Mouse (Mus musculus) large intestine, adult 2 months (tissue): ENCODE data around the gene Lnx1. TPM values are rescaled to one million over a fixed set of nuclear protein-coding genes. Genes with fewer than 3 reads are reported as not detected.

Experiments
- DNase-seq: peaks from one replicate; pipeline ENCODE4 v3.0.0-alpha.2; 2012; ENCODE audit warnings: low read depth, low spot score
- WGBS: fragments of 180-500 bp; shearing (Covaris S2); methylation state at CpG from one replicate; pipeline ENCODE4 v1.1.7; 2018; 5-methylcytosine and 5-hydroxymethylcytosine counted together
- polyA plus RNA-seq: library from polyadenylated mRNA; depleted of rRNA; stranded (reverse); fragments of >200 nt; gene quantifications from 2 replicates; pipeline ENCODE4 v1.2.3, GENCODE M21; 2012; rRNA removed

The Lnx1 gene
- polyA plus RNA-seq: 16.3 and 22.5 TPM in 2 replicates

DNA sequence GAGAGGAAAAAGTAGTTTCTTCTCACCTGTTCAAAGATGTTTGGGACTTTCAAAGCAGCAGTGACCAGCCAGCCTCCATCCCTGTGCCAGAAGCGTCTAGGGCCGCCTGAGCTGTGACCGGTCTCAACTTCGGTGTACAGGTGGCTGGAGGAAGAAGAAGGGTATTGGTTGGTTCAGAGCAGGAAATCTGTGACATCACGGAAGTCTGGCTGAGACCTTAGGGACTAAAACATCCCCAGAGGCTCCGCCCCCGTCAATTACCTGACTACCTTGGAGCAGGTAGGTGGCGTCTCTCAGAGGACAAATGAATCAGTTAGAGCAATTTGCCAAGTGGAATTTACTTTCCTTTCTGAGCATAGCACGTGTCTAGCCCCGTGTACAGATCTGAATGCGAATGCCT, at the start of gene Lnx1:
TSS of gene Lnx1 (minus strand) at position 147 of the 400 bp plus-strand sequence.
- DNase-seq: peak; percentile 98
- WGBS: 36% methylated on average over 11 of the region's 11 CpGs

DNA sequence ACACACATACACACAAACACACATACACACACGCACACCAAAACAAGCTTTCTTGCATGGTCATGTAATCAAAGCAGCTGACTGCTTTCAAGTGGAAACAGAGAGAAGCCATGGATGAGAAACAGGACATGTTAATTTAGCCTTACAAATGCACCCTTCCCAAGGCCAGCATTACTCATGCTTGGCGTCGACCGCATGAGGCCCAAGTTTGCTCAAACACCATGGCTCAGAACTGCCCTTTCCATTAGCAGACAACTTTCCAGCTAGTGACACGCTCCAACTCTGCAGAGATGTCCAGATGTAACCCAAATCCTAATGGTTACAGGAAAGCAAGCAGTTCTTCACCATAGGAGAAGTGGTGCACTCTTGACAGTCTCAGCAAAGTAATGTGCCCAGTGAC, 47.8 kb upstream of the Lnx1 start:
- DNase-seq: no peak
- WGBS: 72% methylated on average over 5 of the region's 5 CpGs

DNA sequence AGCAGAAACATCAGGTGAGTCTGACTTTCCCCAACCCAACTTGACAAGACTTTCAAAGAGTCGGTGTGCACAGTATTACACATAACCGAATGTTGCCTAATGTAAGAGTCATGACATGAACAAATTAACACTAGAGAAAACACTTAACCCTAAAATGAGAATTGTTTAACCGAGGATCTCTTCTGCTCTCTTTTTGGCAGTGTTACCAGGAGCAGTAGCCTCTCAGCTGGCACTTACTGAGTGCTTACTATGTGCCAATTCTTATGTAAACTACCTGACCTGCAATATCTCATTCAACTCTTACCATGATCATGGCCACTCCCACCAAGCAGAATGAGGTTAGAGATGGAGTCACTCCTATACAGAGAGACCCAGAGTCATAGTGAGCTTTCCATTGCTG, 44.8 kb upstream of the Lnx1 start:
- no peak for DNase-seq
- WGBS: 75% methylated on average over 3 of the region's 3 CpGs

DNA sequence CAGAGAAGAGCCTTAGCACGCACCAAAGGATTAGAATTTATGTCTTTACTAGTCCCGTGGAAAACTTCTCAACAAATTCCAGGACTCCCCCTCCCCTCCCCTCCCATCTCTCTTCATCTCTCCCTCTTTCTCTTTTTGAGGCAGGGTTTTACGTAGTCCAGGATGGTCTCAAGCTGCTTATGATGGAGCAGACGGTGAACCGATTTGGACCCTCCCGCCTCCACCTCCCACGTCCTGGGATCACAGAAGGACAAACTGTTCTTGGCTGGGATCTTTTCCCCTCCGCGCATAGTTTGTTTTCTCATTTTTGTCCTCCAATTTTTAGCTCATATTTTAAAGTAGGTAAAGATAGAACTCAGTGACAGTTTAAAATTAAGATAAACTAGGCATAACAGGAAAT, 38.2 kb upstream of the Lnx1 start:
- WGBS: 86% methylated on average over 9 of the region's 9 CpGs

DNA sequence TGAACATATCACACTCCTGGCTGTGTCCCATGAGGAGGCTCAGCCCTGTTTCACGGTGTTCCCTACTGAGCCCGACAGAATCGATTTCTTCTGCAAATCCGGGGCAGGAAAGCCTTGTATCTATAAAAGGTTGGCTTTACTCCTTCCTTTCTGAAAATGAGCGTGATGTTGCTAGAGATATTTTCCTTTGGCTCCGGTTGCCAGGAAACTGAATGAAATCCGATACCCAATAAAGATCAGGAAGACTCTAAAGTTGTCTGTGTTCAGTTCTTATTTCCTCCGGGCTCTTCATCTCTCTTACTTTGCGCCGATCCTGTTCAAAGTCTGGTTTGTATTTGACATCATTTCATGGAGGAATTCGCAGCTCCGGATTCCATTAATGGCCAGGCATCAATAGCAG, 36.7 kb upstream of the Lnx1 start:
- WGBS: 38% methylated on average over 12 of the region's 12 CpGs
- DNase-seq: no peak

More for the DNA sequence above, 38.2 kb upstream of the Lnx1 start:
- DNase-seq: no peak

DNA sequence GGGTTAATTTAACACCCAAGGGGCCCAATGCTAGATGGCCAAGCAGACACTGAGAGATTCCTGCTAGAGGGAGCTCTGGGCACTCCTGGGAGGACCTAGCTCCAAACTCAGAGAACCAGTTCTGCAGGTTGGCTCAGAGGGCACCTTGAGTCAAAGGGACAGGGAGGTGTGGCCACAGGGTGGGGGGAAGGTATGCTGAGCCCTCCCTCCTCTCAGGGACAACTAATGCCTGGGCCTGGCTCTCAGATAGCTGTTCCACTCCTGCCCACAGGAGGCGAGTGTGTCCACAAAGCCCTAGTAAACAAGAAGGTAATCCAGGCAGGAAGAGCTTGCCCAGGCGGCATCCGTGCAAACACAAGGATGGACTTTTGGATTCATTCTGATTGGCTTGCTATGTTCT, 35.6 kb upstream of the Lnx1 start:
- peak; percentile 87 for DNase-seq
- 35% methylated on average over 3 of the region's 3 CpGs for whole genome bisulfite sequencing

DNA sequence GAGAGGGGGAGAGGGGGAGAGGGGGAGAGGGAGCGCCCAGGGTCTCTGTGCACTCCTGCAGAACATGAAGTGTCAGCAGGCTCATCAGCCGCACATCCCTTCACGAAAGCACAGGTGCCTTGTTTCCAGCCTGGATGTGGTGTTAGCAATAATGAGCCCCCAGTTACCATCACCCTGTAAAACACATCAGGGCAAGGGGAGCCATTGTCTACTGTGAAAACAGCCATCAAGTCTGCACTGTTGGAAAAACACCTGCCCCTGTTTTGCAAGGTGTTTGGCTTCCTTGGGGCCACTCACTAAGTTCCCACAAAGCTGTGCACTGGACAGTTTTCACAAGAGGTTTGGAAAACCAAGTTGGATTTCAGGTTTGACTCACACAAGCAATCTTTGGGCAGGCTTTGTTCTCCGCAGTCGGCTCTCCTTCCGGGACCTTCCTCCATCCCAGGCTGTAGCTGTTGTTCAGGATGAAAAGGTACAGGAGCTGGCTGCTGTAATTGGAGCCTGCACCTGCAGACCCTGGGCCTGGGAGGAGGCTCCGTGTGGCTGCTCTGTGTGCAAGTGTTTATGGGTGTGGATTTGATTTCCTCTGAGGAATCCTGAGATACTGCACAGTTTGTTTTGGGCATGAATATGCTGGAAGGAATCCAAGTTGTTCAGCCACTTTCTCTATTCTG, 31.3 kb upstream of the Lnx1 start:
- WGBS: 48% methylated on average over 7 of the region's 7 CpGs
- DNase-seq: no peak

DNA sequence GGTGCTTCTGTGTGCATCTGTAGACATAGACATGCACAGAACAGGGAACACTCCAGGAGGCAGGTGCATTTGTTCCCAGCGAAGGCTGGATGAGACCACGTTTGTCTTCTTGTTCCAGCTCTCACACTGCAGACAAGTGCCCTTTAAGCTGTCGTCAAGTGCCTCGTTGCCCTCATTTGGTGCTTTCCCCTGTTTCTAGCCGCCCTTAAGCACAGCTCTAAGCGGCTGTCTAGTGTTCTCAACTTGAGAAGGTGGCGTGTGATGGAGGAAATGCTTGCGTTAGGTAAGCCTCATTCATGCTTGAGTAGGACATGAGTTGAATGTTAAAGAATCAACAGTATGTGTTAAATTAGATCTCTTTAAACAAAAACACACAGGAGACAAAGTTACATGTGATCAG, 29.9 kb upstream of the Lnx1 start:
- DNase-seq: no peak
- WGBS: 76% methylated on average over 8 of the region's 8 CpGs

DNA sequence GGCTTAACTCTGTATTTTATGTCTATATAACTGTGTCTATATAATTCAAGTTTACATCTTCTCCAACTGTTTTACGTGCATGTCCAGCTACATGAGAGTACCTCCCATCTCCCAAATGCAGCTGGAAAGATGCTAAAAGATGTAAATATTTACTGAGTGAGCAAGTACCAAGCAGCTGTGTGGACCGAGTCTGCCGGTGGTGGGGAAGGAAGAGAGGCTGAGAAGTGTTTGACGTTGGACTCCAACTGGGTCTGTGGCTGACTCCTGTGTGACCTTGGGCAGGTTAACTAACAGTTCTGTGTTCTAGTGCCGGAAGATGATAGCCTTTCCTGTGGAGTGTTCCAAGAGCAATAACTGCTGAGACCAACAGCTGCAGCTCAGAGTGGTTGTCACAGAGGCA, 27.9 kb upstream of the Lnx1 start:
- WGBS: 41% methylated on average over 5 of the region's 5 CpGs
- no peak for DNase-seq

DNA sequence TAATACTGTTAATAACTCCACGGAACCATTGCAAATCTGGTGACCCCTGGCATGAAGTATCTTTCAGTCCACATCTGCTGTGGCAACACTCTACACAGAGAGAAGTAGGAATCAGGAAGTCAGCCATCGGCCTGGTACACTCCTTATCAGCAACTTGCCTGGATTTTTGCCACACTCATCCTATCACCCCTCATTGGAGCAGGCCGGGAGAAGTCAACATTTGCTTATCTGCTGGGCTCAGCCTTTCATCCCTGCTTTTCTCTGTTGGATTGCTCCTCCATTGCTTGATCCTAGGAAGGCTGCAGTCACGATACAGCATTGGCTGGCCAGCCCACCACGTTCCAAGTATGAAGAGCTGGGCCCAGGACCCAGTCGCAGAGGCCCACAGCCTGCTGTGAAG, 26.9 kb upstream of the Lnx1 start:
- WGBS: 57% methylated on average over 6 of the region's 6 CpGs
- no peak for DNase-seq

DNA sequence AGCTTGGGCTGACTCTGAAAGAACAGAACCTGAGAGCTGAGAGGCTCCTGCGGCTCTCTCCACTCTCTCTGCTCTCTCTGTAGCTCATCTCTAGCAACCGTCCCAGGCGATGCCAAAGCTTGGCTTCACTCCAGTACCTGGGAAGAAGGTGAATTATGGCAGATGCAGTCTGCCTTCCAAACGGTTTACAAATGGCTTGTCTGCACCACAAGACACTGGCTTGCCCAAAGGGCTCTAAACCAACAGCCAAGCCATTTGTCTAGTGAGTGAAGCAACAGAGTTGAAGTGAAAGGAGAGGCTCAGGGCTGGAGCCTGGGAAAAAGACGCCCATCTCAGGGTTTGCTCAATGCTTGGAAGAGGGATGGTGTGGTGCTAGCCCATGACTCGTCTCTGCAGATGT, 25.5 kb upstream of the Lnx1 start:
- DNase-seq: no peak
- 49% methylated on average over 6 of the region's 6 CpGs for WGBS

DNA sequence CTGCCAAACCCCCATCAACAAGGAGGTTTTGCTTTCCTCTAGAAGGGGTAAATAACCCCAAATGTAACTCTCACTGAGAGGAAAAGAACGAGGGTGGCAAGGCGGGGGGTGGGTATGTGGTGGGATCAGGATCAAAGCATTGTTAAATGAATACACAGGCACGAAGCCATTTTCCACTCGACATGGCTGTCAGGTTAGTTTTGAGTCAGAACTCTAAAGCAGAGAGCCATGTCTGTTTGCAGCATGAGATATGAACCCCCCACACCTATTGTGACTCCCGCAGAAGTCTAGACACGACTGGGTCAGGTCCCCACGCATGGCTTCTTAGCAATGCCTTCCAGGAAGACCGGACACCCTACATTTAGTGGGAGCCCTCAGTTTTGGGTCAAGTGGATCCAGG, 24.6 kb upstream of the Lnx1 start:
- WGBS: 85% methylated on average over 8 of the region's 8 CpGs
- DNase-seq: no peak

DNA sequence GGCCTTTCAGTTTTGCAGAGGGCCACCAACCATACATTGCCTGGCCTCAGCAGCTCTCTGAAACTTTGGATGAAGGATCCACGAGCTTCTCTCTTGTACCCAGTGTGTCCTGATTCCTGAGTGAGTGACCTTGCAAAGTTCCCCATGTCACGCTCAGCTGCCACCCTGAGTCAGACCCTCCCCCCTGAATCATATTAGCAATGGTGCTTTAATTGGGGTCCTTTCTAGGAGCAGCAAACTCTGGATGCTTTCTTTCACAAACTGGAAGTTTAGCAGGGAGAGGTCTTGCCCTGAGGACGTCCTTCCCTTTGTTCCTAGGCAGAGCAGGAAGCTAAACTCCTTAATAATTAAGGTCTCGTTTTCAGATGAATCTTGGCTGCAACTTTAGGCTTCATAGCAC, 22.8 kb upstream of the Lnx1 start:
- no peak for DNase-seq
- 72% methylated on average over 4 of the region's 4 CpGs for WGBS

DNA sequence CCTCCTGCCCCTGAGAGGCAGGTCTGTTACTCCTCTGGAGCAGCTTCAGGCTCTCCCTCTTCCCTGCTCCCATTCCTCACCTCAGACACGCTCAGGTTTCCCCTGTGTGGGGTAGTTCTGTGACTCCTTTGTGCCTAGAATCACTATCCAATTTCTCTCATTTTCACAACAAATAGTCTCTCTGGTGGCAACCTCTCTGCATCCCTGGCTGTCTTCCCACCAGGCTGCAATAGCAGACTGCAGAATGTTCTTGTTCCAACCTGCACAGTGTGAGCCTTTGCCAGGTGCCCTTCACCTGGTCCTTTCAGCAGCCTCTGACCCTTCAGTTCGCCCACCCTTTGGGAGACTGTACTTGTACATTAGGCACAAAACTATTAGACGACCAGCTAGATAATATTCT, 19.1 kb upstream of the Lnx1 start:
- no peak for DNase-seq
- 76% methylated on average over 3 of the region's 3 CpGs for WGBS

DNA sequence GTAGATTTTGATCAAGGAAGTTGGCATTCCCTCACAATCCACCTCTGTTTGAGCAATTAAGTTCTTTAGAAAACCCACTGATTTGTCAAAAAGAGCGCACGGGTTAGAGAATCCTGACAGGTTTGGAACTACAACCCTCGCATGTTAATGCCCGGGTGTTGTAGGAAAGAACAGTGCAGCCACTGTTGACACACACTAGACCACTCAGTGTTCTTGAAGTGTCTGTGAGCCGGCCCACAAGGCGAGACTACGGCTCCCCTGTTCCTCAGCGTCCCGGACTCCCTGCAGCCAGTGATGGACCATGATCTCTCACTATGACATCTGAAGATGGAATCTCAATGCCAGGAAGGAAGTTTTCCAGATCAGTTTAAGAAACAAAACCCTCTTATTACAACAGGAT, 17.9 kb upstream of the Lnx1 start:
- WGBS: 69% methylated on average over 9 of the region's 9 CpGs
- DNase-seq: no peak

DNA sequence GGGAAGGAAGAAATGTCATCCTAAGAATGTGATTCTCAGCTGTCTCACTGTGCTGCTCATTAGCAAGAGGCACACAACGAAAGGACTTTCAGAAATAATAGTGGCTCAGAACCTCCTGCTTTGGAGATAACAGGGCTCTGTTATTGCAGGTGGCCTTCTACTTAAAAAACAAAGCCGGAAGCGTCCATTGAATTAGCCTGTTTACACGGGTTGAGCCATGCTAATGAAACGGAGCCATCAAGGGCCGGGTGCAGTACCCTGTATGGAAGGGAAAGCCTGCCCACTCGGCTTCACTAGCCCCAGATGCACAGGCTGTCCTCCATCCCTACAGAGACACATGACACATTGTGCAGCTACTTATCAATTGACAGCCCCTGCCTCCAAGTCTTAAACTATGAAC, 13.5 kb upstream of the Lnx1 start:
- DNase-seq: no peak
- WGBS: 52% methylated on average over 7 of the region's 7 CpGs

DNA sequence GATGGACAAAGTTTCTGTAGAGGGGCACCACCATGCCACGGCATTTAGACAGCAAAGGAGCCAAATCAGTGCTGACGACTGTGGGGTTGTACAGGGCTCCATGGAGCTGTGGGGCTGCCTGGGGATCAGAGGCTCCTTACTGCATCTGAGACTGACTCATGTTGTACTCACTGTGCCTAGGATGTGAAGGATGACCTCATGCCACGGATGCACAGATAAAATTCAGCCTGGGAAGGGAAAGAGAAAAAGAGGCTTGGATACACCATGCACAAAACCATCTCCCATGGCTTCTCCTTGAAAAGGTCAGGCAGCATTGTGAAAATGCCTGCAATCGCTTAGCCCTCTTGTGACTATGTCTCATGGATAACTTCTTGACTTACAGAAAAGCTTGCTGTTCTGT, 10.1 kb upstream of the Lnx1 start:
- no peak for DNase-seq
- 82% methylated on average over 4 of the region's 4 CpGs for WGBS

DNA sequence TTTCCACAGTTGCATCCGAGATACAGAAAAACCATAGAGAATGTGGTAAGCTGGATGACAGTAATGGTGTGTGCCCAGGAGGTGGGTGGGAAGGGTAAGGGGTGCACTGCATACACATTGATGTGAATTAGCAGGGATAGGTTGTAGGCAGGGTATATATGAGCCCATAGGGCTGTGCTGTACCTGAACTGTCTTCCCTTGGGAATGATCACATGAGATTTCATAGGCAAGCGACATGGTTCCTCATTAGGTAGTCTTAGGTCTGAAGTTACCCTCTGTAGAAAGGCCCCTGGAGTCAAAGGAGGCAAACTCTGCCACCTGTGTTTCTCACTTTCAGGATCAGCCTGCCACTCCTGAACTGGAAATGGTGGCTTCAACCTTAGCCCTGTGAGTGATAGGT, 9.3 kb upstream of the Lnx1 start:
- WGBS: 94% methylated on average over 2 of the region's 2 CpGs
- no peak for DNase-seq

DNA sequence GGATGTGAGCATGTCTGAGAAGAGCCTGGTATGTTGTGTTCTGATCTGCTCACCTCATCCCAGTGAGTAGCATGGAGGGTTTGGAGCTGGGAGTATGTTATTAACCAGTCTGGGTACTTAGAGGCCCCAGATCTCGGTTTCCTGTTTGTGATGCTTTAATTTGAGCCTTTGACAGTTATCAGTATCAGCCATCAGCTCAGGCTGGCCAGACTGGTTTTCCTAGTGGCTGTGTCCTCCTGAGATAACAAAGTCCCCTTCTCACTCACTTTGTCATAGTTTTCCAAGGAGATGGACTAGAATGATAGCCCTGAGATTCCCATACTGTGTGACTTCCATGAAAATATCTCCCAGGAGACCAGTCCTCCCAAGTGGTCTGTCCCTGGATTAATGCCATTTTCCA, 8.3 kb upstream of the Lnx1 start:
- 38% methylated on average over 1 of the region's 1 CpGs for WGBS

DNA sequence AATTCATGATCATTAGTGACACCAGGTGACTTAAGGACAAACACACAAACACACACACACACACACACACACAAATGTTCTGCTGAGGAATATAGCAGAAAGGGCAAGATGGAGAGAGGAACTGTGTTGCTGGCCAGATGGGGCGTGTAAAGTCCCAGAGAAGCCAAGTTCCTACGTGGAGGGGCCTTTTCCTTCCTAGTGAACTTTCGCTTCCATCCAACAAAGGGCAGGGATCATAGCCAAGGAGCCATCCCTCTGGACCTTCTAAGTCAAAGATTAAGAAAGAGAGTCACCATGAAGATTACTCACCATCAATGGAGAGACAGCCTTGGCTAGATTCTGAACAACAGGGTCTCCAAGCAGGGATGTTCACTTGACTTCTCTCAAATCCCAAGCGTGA, 7.5 kb upstream of the Lnx1 start:
- no peak for DNase-seq
- 77% methylated on average over 4 of the region's 4 CpGs for WGBS

More for the DNA sequence above, 8.3 kb upstream of the Lnx1 start:
- DNase-seq: no peak

DNA sequence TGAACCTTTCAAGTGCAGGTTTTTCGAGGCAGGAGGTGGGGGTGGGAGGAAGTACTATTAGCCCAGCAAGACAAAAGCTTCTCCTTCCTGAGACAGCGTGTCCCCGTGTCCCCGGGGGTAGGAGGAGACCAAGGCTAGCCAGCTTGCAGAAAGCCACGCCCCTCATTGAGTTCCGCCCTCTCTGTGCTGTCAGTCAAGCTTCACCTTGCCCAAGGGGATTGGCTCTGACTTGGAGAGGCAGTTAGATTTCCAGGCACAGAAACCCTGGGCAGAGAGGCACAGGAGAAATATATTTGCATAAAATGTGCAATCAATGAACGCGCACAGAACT, 1.7 kb upstream of the Lnx1 start:
- DNase-seq: peak; percentile 84
- 7% methylated on average over 8 of the region's 8 CpGs for WGBS

DNA sequence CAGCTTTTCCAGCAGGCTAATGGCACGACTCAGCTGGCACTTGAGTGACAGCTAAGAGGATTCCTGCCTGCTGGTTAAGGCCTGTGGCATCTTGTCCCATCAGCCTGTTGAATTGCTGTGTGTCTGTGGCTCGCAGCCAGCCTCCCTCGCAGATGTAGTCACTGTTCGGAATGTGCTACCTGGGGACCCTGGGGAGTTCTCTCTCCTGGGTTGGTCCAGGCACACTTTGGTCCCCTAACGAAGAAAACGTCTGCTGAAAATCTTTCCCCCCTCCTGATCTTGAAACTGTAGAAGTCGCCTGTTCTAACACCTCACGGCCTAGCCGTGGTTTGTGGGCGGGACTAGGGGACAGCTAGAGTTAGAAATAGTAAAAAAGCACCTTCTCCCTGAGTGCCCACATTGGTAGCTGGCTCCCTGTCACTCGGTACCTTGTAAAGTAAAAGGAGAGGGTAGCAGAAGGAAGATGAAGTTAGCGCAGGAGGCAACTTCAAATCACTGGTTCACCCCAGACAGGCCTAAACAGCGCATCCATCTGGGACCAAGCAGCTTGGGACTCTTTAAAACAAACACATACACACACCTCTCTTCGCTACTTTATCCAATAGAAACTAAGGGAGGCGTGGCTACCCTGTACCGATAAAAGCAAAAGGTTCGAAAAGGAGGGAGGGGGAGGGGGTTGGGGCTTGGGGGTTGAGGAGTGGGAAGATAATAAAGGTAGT, 1.2 kb upstream of the Lnx1 start:
- WGBS: 25% methylated on average over 17 of the region's 17 CpGs
- DNase-seq: no peak
